Mouse (Mus musculus) embryonic fibroblast, embryonic 13.5 days (primary cell): ENCODE data around the gene Abhd8.

ENCODE experiments used
- CTCF ChIP-seq: IDR thresholded peaks from 2 replicates; pipeline ENCODE4 v1.5.1; 2011; ENCODE audit warnings: mild to moderate bottlenecking, control low read depth, low read length, moderate library complexity, borderline replicate concordance; ENCODE audit not compliant: insufficient read depth
- POLR2A ChIP-seq: IDR thresholded peaks from 2 replicates; pipeline ENCODE4 v1.6.1; 2011; ENCODE audit warnings: low read depth, mild to moderate bottlenecking, control low read depth, low read length, moderate library complexity

GRCm38 (mm10) chr8:71495039-71495438 lies 31.6 kb upstream of the Abhd8 start:
- TF ChIP-seq POLR2A (no peak), CTCF (peak; percentile 72; the same call in 1 of the 2 replicates)
